Mouse (Mus musculus): ENCODE data around the gene Tmem126b. TPM values are rescaled to one million over a fixed set of nuclear protein-coding genes. Genes with fewer than 3 reads are reported as not detected.
A peak's percentile ranks its signal among the peaks of the same experiment; 100 is the strongest.

The Tmem126b gene
- total RNA-seq, 2 experiments from 2014 or later: 11.3 to 12.1 TPM

- ATAC-seq (replicated peaks; ENCODE audit: poor library complexity): peak; percentile 100
Measured at GRCm38 (mm10) chr7:90426020-90427001, 49.5 kb downstream of the Tmem126b start, which contains the start of gene Ccdc89. TSS of gene Ccdc89 (plus strand) at chr7:90426577.

Other genes with a start within 250 kb of the Tmem126b start
- not detected in 2 replicates for gene Ccdc83, start 210.2 kb downstream of the Tmem126b start, total RNA-seq (2015)
- gene Ccdc83, start 210.2 kb downstream of the Tmem126b start, total RNA-seq (2017): not detected in 2 replicates
- 0.10 TPM in 1 of 2 replicates, not detected in the other for gene Sytl2, start 173.7 kb downstream of the Tmem126b start, total RNA-seq (2015)
- gene Sytl2, start 173.7 kb downstream of the Tmem126b start, total RNA-seq (2017): 0.17 and 1.0 TPM in 2 replicates
- not detected in 2 replicates for gene Ccdc89, start 49.4 kb downstream of the Tmem126b start, total RNA-seq (2015)
- 0.54 and 0.58 TPM in 2 replicates for gene Ccdc89, start 49.4 kb downstream of the Tmem126b start, total RNA-seq (2017)
- 104 and 106 TPM in 2 replicates for gene Crebzf, start 33.3 kb downstream of the Tmem126b start, total RNA-seq (2015)
- gene Crebzf, start 33.3 kb downstream of the Tmem126b start, total RNA-seq (2017): 55.0 and 76.4 TPM in 2 replicates
- gene Tmem126a, start 18.8 kb downstream of the Tmem126b start, total RNA-seq (2015): 68.0 and 68.4 TPM in 2 replicates
- gene Tmem126a, start 18.8 kb downstream of the Tmem126b start, total RNA-seq (2017): 28.2 and 42.1 TPM in 2 replicates
- gene Dlg2, start 671 bp upstream of the Tmem126b start, total RNA-seq (2015): 0.54 and 1.1 TPM in 2 replicates
- 0.25 and 2.1 TPM in 2 replicates for gene Dlg2, start 671 bp upstream of the Tmem126b start, total RNA-seq (2017)